Mouse (Mus musculus): ENCODE measurements at regions not wholly inside any gene's neighbourhood (a gene's known extent, or its start where the extent isn't known, plus 50 kb on each side); places are given as distances from the start of the nearest gene placed in this dataset.

GRCm38 (mm10) chr9:79071961-79072360 is 456.6 kb downstream of the Cd109 start:
- no peaks in the 10 kb centered on the region for H3K9me3 ChIP-seq (replicated peaks; ENCODE audit: control insufficient read depth, low read length)

GRCm38 (mm10) chr9:79109611-79110010 is 494.3 kb downstream of the Cd109 start:
- 68% methylated on average over 2 of the region's 2 CpGs for WGBS (ENCODE audit: insufficient replicate concordance)
- ATAC-seq (replicated peaks; ENCODE audit: insufficient number of reproducible peaks, low FRiP score, low TSS enrichment): no peak
- H3K4me2 ChIP-seq: no peak overlapping the region
- no peaks in the 10 kb centered on the region for H3K36me3 ChIP-seq (ENCODE audit: control insufficient read depth, insufficient read depth, low read length)
- no peak overlapping the region for H3K4me3 ChIP-seq (ENCODE audit: low read depth, low read length)
- no peaks in the 10 kb centered on the region for H3K27me3 ChIP-seq (ENCODE audit: control insufficient read depth, insufficient read depth, low read length)
- H3K9me3 ChIP-seq (replicated peaks; ENCODE audit: control insufficient read depth, low read length): no peaks in the 10 kb centered on the region
- H3K9ac ChIP-seq (ENCODE audit: low read depth, low read length): no peak overlapping the region
- no peak overlapping the region for H3K27ac ChIP-seq (ENCODE audit: low read depth, low read length)
- no peaks in the 10 kb centered on the region for H3K4me1 ChIP-seq (ENCODE audit: control insufficient read depth, insufficient read depth, low read length)

More at GRCm38 (mm10) chr9:79071961-79072360, 456.6 kb downstream of the Cd109 start:
- no peak for ATAC-seq (replicated peaks; ENCODE audit: insufficient number of reproducible peaks, low FRiP score, low TSS enrichment)
- H3K9ac ChIP-seq (ENCODE audit: low read depth, low read length): no peak overlapping the region
- H3K36me3 ChIP-seq (ENCODE audit: control insufficient read depth, insufficient read depth, low read length): no peaks in the 10 kb centered on the region
- no peaks in the 10 kb centered on the region for H3K27me3 ChIP-seq (ENCODE audit: control insufficient read depth, insufficient read depth, low read length)
- no peaks in the 10 kb centered on the region for H3K4me1 ChIP-seq (ENCODE audit: control insufficient read depth, insufficient read depth, low read length)
- no peak overlapping the region for H3K27ac ChIP-seq (ENCODE audit: low read depth, low read length)
- H3K4me2 ChIP-seq: no peak overlapping the region
- H3K4me3 ChIP-seq (ENCODE audit: low read depth, low read length): no peak overlapping the region
- WGBS (ENCODE audit: insufficient replicate concordance): 69% methylated on average over 3 of the region's 3 CpGs

GRCm38 (mm10) chr9:79111326-79111725 is 496.0 kb downstream of the Cd109 start:
- Histone ChIP-seq H3K9ac (ENCODE audit: low read depth, low read length) (no peak overlapping the region), H3K27ac (ENCODE audit: low read depth, low read length) (no peak overlapping the region), H3K27me3 (ENCODE audit: control insufficient read depth, insufficient read depth, low read length) (no peaks in the 10 kb centered on the region), H3K4me2 (no peak overlapping the region), H3K4me1 (ENCODE audit: control insufficient read depth, insufficient read depth, low read length) (no peaks in the 10 kb centered on the region), H3K36me3 (ENCODE audit: control insufficient read depth, insufficient read depth, low read length) (no peaks in the 10 kb centered on the region), H3K4me3 (ENCODE audit: low read depth, low read length) (no peak overlapping the region), H3K9me3 (replicated peaks; ENCODE audit: control insufficient read depth, low read length) (no peaks in the 10 kb centered on the region)
- 18% methylated on average over 2 of the region's 2 CpGs for WGBS (ENCODE audit: insufficient replicate concordance)
- ATAC-seq (replicated peaks; ENCODE audit: insufficient number of reproducible peaks, low FRiP score, low TSS enrichment): no peak

- Histone ChIP-seq H3K4me1 (ENCODE audit: control insufficient read depth, insufficient read depth, low read length) (no peaks in the 10 kb centered on the region), H3K9me3 (replicated peaks; ENCODE audit: control insufficient read depth, low read length) (no peaks in the 10 kb centered on the region), H3K4me2 (no peak overlapping the region), H3K36me3 (ENCODE audit: control insufficient read depth, insufficient read depth, low read length) (no peaks in the 10 kb centered on the region), H3K27me3 (ENCODE audit: control insufficient read depth, insufficient read depth, low read length) (no peaks in the 10 kb centered on the region), H3K27ac (ENCODE audit: low read depth, low read length) (no peak overlapping the region), H3K4me3 (ENCODE audit: low read depth, low read length) (no peak overlapping the region), H3K9ac (ENCODE audit: low read depth, low read length) (no peak overlapping the region)
- no peak for ATAC-seq (replicated peaks; ENCODE audit: insufficient number of reproducible peaks, low FRiP score, low TSS enrichment)
- WGBS (ENCODE audit: insufficient replicate concordance): 45% methylated on average over 1 of the region's 1 CpGs
Measured at GRCm38 (mm10) chr9:79140970-79141369, 525.6 kb downstream of the Cd109 start.

GRCm38 (mm10) chr9:79146004-79146403 is 530.7 kb downstream of the Cd109 start:
- Histone ChIP-seq H3K27me3 (ENCODE audit: control insufficient read depth, insufficient read depth, low read length) (no peaks in the 10 kb centered on the region), H3K4me3 (ENCODE audit: low read depth, low read length) (no peak overlapping the region), H3K9me3 (replicated peaks; ENCODE audit: control insufficient read depth, low read length) (no peaks in the 10 kb centered on the region), H3K27ac (ENCODE audit: low read depth, low read length) (no peak overlapping the region), H3K4me2 (no peak overlapping the region), H3K4me1 (ENCODE audit: control insufficient read depth, insufficient read depth, low read length) (no peaks in the 10 kb centered on the region), H3K36me3 (ENCODE audit: control insufficient read depth, insufficient read depth, low read length) (no peaks in the 10 kb centered on the region), H3K9ac (ENCODE audit: low read depth, low read length) (no peak overlapping the region)
- no peak for ATAC-seq (replicated peaks; ENCODE audit: insufficient number of reproducible peaks, low FRiP score, low TSS enrichment)
- 73% methylated on average over 3 of the region's 3 CpGs for WGBS (ENCODE audit: insufficient replicate concordance)

- ATAC-seq (replicated peaks; ENCODE audit: insufficient number of reproducible peaks, low FRiP score, low TSS enrichment): no peak
- Histone ChIP-seq H3K36me3 (ENCODE audit: control insufficient read depth, insufficient read depth, low read length) (no peaks in the 10 kb centered on the region), H3K27ac (ENCODE audit: low read depth, low read length) (no peak overlapping the region), H3K4me3 (ENCODE audit: low read depth, low read length) (no peak overlapping the region), H3K27me3 (ENCODE audit: control insufficient read depth, insufficient read depth, low read length) (no peaks in the 10 kb centered on the region), H3K9ac (ENCODE audit: low read depth, low read length) (no peak overlapping the region), H3K9me3 (replicated peaks; ENCODE audit: control insufficient read depth, low read length) (no peaks in the 10 kb centered on the region), H3K4me2 (no peak overlapping the region), H3K4me1 (ENCODE audit: control insufficient read depth, insufficient read depth, low read length) (peaks cover 2% of the 10 kb centered on the region; the same call in 1 of the 2 replicates)
- 71% methylated on average over 2 of the region's 2 CpGs for WGBS (ENCODE audit: insufficient replicate concordance)
Measured at GRCm38 (mm10) chr9:79165596-79165995, 550.2 kb downstream of the Cd109 start.

- no peaks in the 10 kb centered on the region for H3K9me3 ChIP-seq (replicated peaks; ENCODE audit: control insufficient read depth, low read length)
- peaks cover 2% of the 10 kb centered on the region; the same call in 1 of the 2 replicates for H3K4me1 ChIP-seq (ENCODE audit: control insufficient read depth, insufficient read depth, low read length)
- H3K27ac ChIP-seq (ENCODE audit: low read depth, low read length): no peak overlapping the region
- H3K27me3 ChIP-seq (ENCODE audit: control insufficient read depth, insufficient read depth, low read length): no peaks in the 10 kb centered on the region
- no peak for ATAC-seq (replicated peaks; ENCODE audit: insufficient number of reproducible peaks, low FRiP score, low TSS enrichment)
- no peaks in the 10 kb centered on the region for H3K36me3 ChIP-seq (ENCODE audit: control insufficient read depth, insufficient read depth, low read length)
- H3K4me3 ChIP-seq (ENCODE audit: low read depth, low read length): no peak overlapping the region
- H3K4me2 ChIP-seq: no peak overlapping the region
- H3K9ac ChIP-seq (ENCODE audit: low read depth, low read length): no peak overlapping the region
Measured at GRCm38 (mm10) chr9:79173036-79173435, 545.6 kb downstream of the Col12a1 start.

GRCm38 (mm10) chr9:79179954-79180353 is 538.7 kb downstream of the Col12a1 start:
- Histone ChIP-seq H3K9me3 (replicated peaks; ENCODE audit: control insufficient read depth, low read length) (no peaks in the 10 kb centered on the region), H3K4me3 (ENCODE audit: low read depth, low read length) (no peak overlapping the region), H3K36me3 (ENCODE audit: control insufficient read depth, insufficient read depth, low read length) (no peaks in the 10 kb centered on the region), H3K27ac (ENCODE audit: low read depth, low read length) (no peak overlapping the region), H3K9ac (ENCODE audit: low read depth, low read length) (no peak overlapping the region), H3K4me1 (ENCODE audit: control insufficient read depth, insufficient read depth, low read length) (no peaks in the 10 kb centered on the region), H3K27me3 (ENCODE audit: control insufficient read depth, insufficient read depth, low read length) (no peaks in the 10 kb centered on the region), H3K4me2 (no peak overlapping the region)
- 85% methylated on average over 2 of the region's 2 CpGs for whole genome bisulfite sequencing (ENCODE audit: insufficient replicate concordance)
- no peak for ATAC-seq (replicated peaks; ENCODE audit: insufficient number of reproducible peaks, low FRiP score, low TSS enrichment)

- Histone ChIP-seq H3K4me3 (ENCODE audit: low read depth, low read length) (no peak overlapping the region), H3K36me3 (ENCODE audit: control insufficient read depth, insufficient read depth, low read length) (no peaks in the 10 kb centered on the region), H3K4me2 (no peak overlapping the region), H3K27me3 (ENCODE audit: control insufficient read depth, insufficient read depth, low read length) (no peaks in the 10 kb centered on the region), H3K9ac (ENCODE audit: low read depth, low read length) (no peak overlapping the region), H3K4me1 (ENCODE audit: control insufficient read depth, insufficient read depth, low read length) (no peaks in the 10 kb centered on the region), H3K27ac (ENCODE audit: low read depth, low read length) (no peak overlapping the region), H3K9me3 (replicated peaks; ENCODE audit: control insufficient read depth, low read length) (no peaks in the 10 kb centered on the region)
- no peak for ATAC-seq (replicated peaks; ENCODE audit: insufficient number of reproducible peaks, low FRiP score, low TSS enrichment)
- 79% methylated on average over 2 of the region's 2 CpGs for WGBS (ENCODE audit: insufficient replicate concordance)
Measured at GRCm38 (mm10) chr9:79195420-79195819, 523.2 kb downstream of the Col12a1 start.

Measured in heart, embryonic 11.5 days (tissue).